Mouse (Mus musculus): Measurements from ENCODE around the gene Fos.

DNA sequence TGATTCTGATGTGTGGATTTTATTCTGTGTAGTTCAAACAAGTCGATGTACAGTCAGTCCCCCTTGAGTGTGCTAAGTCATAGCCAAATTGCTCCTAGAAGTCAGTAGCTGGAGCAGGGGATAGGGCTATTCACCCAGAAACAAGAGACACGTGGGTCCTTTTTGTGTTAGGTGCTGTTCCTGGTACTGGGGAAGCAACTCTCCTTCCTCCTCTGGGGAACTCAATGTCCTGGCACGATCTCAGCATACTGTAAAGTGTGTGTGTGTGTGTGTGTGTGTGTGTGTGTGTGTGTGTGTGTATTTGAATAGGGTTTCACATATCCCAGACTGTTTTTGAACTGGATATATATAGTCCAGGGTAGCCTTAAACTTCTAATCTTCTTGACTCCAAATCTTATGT is 8.8 kb upstream of the Fos start:
- no peak for TF ChIP-seq POLR2A (IDR thresholded peaks at IDR 0.05; ENCODE audit: low read depth, low read length)
- no peak for TF ChIP-seq CTCF (IDR thresholded peaks at IDR 0.05; ENCODE audit: extremely low read depth, insufficient read length, insufficient replicate concordance, low read depth, low read length)

All from small intestine, adult 2 months (tissue).